Mouse (Mus musculus): Measurements from ENCODE around the gene Pdcd1lg2.

The Pdcd1lg2 gene

GRCm38 (mm10) chr19:29410619-29411018 is at the start of gene Pdcd1lg2:
Gene Pdcd1lg2, plus strand, starts transcription at chr19:29410919.
- no peak for DNase-seq (ENCODE audit: low read depth, low spot score)

- DNase-seq (ENCODE audit: low read depth, low spot score): peak; percentile 90
These were observed 49.1 kb upstream of the Pdcd1lg2 start for GRCm38 (mm10) chr19:29361468-29362130.

GRCm38 (mm10) chr19:29362173-29362930 is 48.4 kb upstream of the Pdcd1lg2 start:
- DNase-seq (ENCODE audit: low read depth, low spot score): no peak

- no peak for DNase-seq (ENCODE audit: low read depth, low spot score)
These were observed 47.2 kb upstream of the Pdcd1lg2 start for GRCm38 (mm10) chr19:29363557-29363956.

- no peak for DNase-seq (ENCODE audit: low read depth, low spot score)
These were observed 46.6 kb upstream of the Pdcd1lg2 start for GRCm38 (mm10) chr19:29364076-29364475.

GRCm38 (mm10) chr19:29365105-29365504 is 45.6 kb upstream of the Pdcd1lg2 start:
- DNase-seq (ENCODE audit: low read depth, low spot score): no peak

GRCm38 (mm10) chr19:29366226-29366968 is 44.3 kb upstream of the Pdcd1lg2 start:
- DNase-seq (ENCODE audit: low read depth, low spot score): no peak

GRCm38 (mm10) chr19:29366969-29367622 is 43.6 kb upstream of the Pdcd1lg2 start, which contains the start of the genes Plgrkt and Cd274:
Gene Plgrkt, minus strand, starts transcription at chr19:29367390.
Gene Cd274, plus strand, starts transcription at chr19:29367455.
- DNase-seq (ENCODE audit: low read depth, low spot score): peak; percentile 79

GRCm38 (mm10) chr19:29368041-29368440 is 42.7 kb upstream of the Pdcd1lg2 start:
- no peak for DNase-seq (ENCODE audit: low read depth, low spot score)

- no peak for DNase-seq (ENCODE audit: low read depth, low spot score)
These were observed 41.9 kb upstream of the Pdcd1lg2 start for GRCm38 (mm10) chr19:29368671-29369309.

- DNase-seq (ENCODE audit: low read depth, low spot score): no peak
These were observed 40.6 kb upstream of the Pdcd1lg2 start for GRCm38 (mm10) chr19:29370112-29370511.

GRCm38 (mm10) chr19:29370545-29371283 is 40.0 kb upstream of the Pdcd1lg2 start:
- DNase-seq (ENCODE audit: low read depth, low spot score): no peak

GRCm38 (mm10) chr19:29371284-29372081 is 39.2 kb upstream of the Pdcd1lg2 start:
- no peak for DNase-seq (ENCODE audit: low read depth, low spot score)

- no peak for DNase-seq (ENCODE audit: low read depth, low spot score)
These were observed 38.6 kb upstream of the Pdcd1lg2 start for GRCm38 (mm10) chr19:29372138-29372537.

- no peak for DNase-seq (ENCODE audit: low read depth, low spot score)
These were observed 38.1 kb upstream of the Pdcd1lg2 start for GRCm38 (mm10) chr19:29372621-29373020.

GRCm38 (mm10) chr19:29373438-29373837 is 37.3 kb upstream of the Pdcd1lg2 start:
- no peak for DNase-seq (ENCODE audit: low read depth, low spot score)

GRCm38 (mm10) chr19:29374947-29375346 is 35.8 kb upstream of the Pdcd1lg2 start:
- no peak for DNase-seq (ENCODE audit: low read depth, low spot score)

GRCm38 (mm10) chr19:29376382-29376781 is 34.3 kb upstream of the Pdcd1lg2 start:
- no peak for DNase-seq (ENCODE audit: low read depth, low spot score)

- no peak for DNase-seq (ENCODE audit: low read depth, low spot score)
These were observed 30.7 kb upstream of the Pdcd1lg2 start for GRCm38 (mm10) chr19:29379839-29380603.

Data from c-Kit-negative CD71-positive TER-119-positive erythroid progenitor cells, embryonic 14.5 days (primary cell).